Mouse (Mus musculus): ENCODE measurements around the gene Olfr1093.

The Olfr1093 gene

GRCm38 (mm10) chr2:86782179-86782578 is at the start of gene Olfr1093:
Gene Olfr1093 (plus strand): TSS chr2:86782479.
- DNase-seq: no peak

GRCm38 (mm10) chr2:86733601-86734000 is 48.7 kb upstream of the Olfr1093 start, which contains the start of gene Olfr1089:
Gene Olfr1089 (minus strand): TSS chr2:86733701.
- DNase-seq: no peak

GRCm38 (mm10) chr2:86758893-86759292 is 23.4 kb upstream of the Olfr1093 start, which contains the start of gene Olfr1090:
Gene Olfr1090 (minus strand): TSS chr2:86758993.
- no peak for DNase-seq

- DNase-seq: no peak
Measured at GRCm38 (mm10) chr2:86761050-86761449, 21.2 kb upstream of the Olfr1093 start.

GRCm38 (mm10) chr2:86809918-86810317 is 27.6 kb downstream of the Olfr1093 start, which contains the start of gene Olfr141:
Gene Olfr141 (minus strand): TSS chr2:86810018.
- no peak for DNase-seq

- DNase-seq: no peak
Measured at GRCm38 (mm10) chr2:86824363-86824762, 42.1 kb downstream of the Olfr1093 start, which contains the start of gene Olfr1094. Gene Olfr1094 (plus strand): TSS chr2:86824663.

Measured in lung, postnatal 14 days (tissue).